Mouse (Mus musculus) CH12.LX (cell line): ENCODE measurements at regions not wholly inside any gene's neighbourhood (a gene's known extent, or its start where the extent isn't known, plus 50 kb on each side); places are given as distances from the start of the nearest gene placed in this dataset.

Experiments used
- CTCF ChIP-seq, 2 experiments: IDR thresholded peaks in 1 of 2; conservative IDR thresholded peaks in 1 of 2; 2 replicates each; pipeline ENCODE4 v1.5.1; 2011 to 2012; ENCODE audit warnings: low read depth in 2 of 2, low read length in 2 of 2, improper control_type of control experiment in 1 of 2, inconsistent platforms in 1 of 2, mild to moderate bottlenecking in 1 of 2, moderate library complexity in 1 of 2
- E2F4 ChIP-seq: IDR thresholded peaks from 2 replicates; pipeline ENCODE4 v1.6.1; 2011; ENCODE audit warnings: low read depth, low read length, improper control_type of control experiment; ENCODE audit not compliant: insufficient replicate concordance
- EP300 ChIP-seq: IDR thresholded peaks from 2 replicates; pipeline ENCODE4 v1.6.1; 2011; ENCODE audit warnings: low read length, improper control_type of control experiment
- HCFC1 ChIP-seq: IDR thresholded peaks from 2 replicates; pipeline ENCODE4 v1.6.1; 2012; ENCODE audit warnings: low read depth, mild to moderate bottlenecking, inconsistent platforms, low read length, improper control_type of control experiment
- KAT2A ChIP-seq: IDR thresholded peaks from 2 replicates; pipeline ENCODE4 v1.6.1; 2012; ENCODE audit warnings: low read length, improper control_type of control experiment, inconsistent platforms; ENCODE audit not compliant: insufficient replicate concordance
- MAX ChIP-seq: IDR thresholded peaks from 2 replicates; pipeline ENCODE4 v1.6.1; 2011; ENCODE audit warnings: low read length, improper control_type of control experiment
- MAZ ChIP-seq: IDR thresholded peaks from 2 replicates; pipeline ENCODE4 v1.6.1; 2012; ENCODE audit warnings: low read depth, mild to moderate bottlenecking, inconsistent platforms, low read length, improper control_type of control experiment, moderate library complexity
- MXI1 ChIP-seq: IDR thresholded peaks from 2 replicates; pipeline ENCODE4 v1.6.1; 2011; ENCODE audit warnings: mild to moderate bottlenecking, low read depth, low read length, improper control_type of control experiment
- MYC ChIP-seq: IDR thresholded peaks from 2 replicates; pipeline ENCODE4 v1.6.1; 2011; ENCODE audit warnings: low read depth, mild to moderate bottlenecking, improper control_type of control experiment, low read length
- NRF1 ChIP-seq: IDR thresholded peaks from 2 replicates; pipeline ENCODE4 v1.6.1; 2014; ENCODE audit warnings: low read depth, mild to moderate bottlenecking, inconsistent platforms, low read length, improper control_type of control experiment, moderate library complexity
- POLR2A ChIP-seq: IDR thresholded peaks from 2 replicates; pipeline ENCODE4 v1.6.1; 2011; ENCODE audit warnings: low read depth, mild to moderate bottlenecking, improper control_type of control experiment, low read length
- USF2 ChIP-seq: conservative IDR thresholded peaks from 2 replicates; pipeline ENCODE4 v1.6.1; 2011; ENCODE audit warnings: low read depth, low read length, improper control_type of control experiment
- ZC3H11A ChIP-seq: IDR thresholded peaks from 2 replicates; pipeline ENCODE4 v1.6.1; 2012; ENCODE audit warnings: low read depth, mild to moderate bottlenecking, inconsistent platforms, low read length, improper control_type of control experiment
- ZNF384 ChIP-seq: IDR thresholded peaks from 2 replicates; pipeline ENCODE4 v1.6.1; 2012; ENCODE audit warnings: low read depth, low read length, improper control_type of control experiment, inconsistent platforms

DNA sequence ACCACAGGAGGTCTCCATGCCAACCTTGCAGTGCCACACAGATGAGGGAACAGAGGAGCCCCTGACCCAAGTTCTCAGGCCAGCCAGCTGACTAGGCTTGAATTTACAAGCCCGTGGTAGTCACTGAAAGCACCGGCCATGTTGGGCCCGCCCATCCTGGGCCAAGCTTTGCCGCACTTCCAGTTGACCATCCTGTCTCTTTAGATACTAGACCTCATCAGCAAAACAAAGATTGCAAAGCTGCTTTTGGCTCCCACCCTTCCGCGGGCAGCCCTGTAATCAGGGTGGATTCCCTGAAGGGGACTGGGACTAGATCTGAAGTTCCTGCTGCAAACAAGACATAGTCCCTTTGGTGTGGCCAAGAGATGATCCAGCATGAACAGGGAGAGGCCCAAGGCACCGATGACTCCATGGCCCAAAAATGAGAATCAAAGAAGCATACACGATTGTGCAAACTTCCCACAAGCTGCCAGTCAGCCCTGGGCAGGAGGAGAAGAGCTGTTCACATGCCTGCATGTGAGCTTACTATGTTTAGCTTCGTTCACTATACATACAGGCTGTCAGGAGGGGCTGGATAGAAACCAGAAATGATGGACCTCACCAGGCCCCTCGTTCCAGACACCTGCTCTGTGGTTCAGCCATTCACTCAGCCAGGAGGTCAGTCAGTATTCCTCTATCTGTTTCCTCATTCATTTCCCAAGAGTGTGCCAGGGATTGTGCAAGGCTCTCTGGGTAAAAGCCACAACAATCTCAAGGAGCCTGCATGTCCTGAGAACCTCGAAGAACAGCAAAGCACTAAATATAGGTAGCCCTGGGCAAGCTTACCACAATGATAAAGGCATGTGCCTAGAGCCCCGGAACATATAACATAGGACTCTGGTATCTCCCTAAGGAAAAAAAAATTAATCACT is 122.0 kb downstream of the Inhbb start:
- TF ChIP-seq EP300 (no peak), KAT2A (no peak), HCFC1 (no peak), CTCF (conservative IDR thresholded peaks at IDR 0.05 in 1 of 2, IDR thresholded peaks at IDR 0.05 in 1 of 2; ENCODE audit: low read depth in 2 of 2, low read length in 2 of 2) (no peak), MAZ (no peak), POLR2A (no peak), USF2 (no peak), E2F4 (no peak), ZC3H11A (no peak), MAX (no peak), ZNF384 (no peak), NRF1 (no peak), MXI1 (no peak), MYC (no peak)
